Mouse (Mus musculus): ENCODE measurements around the gene Inpp4a. TPM values are rescaled to one million over a fixed set of nuclear protein-coding genes. Genes with fewer than 3 reads are reported as not detected.

Inpp4a gene
- polyA plus RNA-seq, 1 experiment from 2014 or later: 10.5 TPM

DNA sequence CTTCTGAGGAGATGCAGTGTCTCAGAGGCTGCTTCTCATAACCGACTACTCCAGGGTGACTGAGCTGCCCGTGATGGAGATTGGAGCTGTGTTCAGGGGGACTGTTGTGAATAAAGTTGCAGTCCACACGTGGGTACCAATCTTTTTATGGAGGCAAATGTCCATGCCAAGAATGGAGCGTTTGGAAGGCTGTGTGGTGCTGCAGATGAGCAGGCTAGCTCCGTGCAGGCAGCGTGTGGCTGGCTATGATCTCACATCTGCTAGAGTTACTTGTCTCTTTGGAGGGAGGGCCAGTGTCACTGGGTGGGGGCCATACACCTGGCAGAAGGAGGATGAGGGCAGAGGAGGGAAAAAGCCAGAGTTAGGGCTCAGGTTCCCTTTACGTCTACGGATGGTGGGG lies 59.0 kb downstream of the Inpp4a start:
- ChIA-PET CTCF (no interaction called here), POLR2A (no interaction called here)
- ATAC-seq: no peak
- H3K27me3 ChIP-seq: no peaks in the 10 kb centered on the region
- no peak for DNase-seq (ENCODE audit: low read depth, low spot score)
- TF ChIP-seq CTCF (IDR thresholded peaks at IDR 0.05): no peak
- in situ Hi-C loops (cut with MboI; ENCODE audit: low pct_unique_long_range_greater_than_20kb): no loop called here

DNA sequence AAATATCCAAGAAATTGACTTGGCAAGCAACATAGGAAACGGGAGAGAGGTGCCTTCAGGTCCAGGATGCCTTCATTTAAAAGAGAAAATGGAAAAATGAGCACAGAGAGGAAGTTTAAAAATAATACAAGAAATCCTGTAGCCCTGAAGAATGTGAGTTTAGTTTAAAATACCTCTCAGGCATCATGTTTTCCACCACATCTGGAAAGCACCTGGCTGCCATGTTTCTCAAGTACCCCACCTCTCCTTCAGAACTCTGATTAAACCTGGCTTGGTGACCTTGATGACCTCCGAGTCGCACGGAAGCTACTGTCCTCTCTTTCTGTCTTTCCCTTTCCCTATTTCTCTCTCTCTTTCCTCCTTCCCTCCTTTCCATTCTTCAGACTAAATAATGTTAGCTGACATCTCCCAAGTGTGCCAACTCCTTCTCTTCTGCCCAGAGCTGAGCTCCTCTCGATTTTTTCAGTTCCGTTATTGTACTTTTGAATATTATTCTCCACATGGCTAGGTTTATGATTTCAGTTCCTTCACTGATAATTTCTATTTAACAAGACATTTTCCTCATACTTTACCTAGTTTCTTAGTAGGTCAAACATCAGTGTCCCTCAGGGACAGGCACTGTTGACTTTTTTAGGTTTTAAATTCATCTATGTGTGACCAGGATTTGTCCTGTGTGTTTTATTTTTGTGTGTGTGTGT lies 59.9 kb downstream of the Inpp4a start:
- TF ChIP-seq CTCF (IDR thresholded peaks at IDR 0.05): no peak
- ATAC-seq (no peak), DNase-seq (ENCODE audit: low read depth, low spot score) (no peak)
- POLR2A ChIA-PET: no interaction called here
- in situ Hi-C loops (cut with MboI; ENCODE audit: low pct_unique_long_range_greater_than_20kb): no loop called here
- H3K27me3 ChIP-seq: no peaks in the 10 kb centered on the region
- CTCF ChIA-PET: interaction anchor here (1.0 to 1.6 kb wide), 2 partner anchors 10 to 16 kb away, joined by 3 to 4 read pairs; no protein-coding TSS in a partner anchor

DNA sequence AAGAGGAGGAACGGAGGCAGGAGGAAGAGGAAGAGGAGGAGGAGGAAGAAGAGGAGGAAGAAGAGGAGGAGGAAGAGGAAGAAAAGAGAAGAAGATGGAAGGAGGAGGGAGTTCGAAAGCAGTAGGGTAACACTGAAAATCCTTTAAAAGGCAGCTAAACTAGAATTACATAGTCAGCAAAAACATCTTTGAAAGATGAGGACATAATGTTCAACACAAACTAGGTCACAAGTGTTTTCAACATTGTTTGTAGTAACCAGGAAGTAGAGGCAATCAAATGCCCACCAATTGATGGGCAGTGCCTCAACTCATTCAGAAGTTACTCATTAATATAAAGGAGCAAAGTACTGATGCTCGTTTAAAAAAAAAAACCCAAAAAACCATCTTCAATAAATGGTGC lies 61.1 kb downstream of the Inpp4a start:
- DNase-seq (ENCODE audit: low read depth, low spot score): no peak
- ChIA-PET POLR2A (interaction anchor here (0.6 kb wide), 1 partner anchor 946 kb away, joined by 6 read pairs; no protein-coding TSS in a partner anchor), CTCF (interaction anchor here (1.6 kb wide), 1 partner anchor 15 kb away, joined by 4 read pairs; no protein-coding TSS in a partner anchor)
- in situ Hi-C loops (cut with MboI; ENCODE audit: low pct_unique_long_range_greater_than_20kb): no loop called here
- H3K27me3 ChIP-seq: no peaks in the 10 kb centered on the region
- no peak for ATAC-seq
- no peak for TF ChIP-seq CTCF (IDR thresholded peaks at IDR 0.05)

DNA sequence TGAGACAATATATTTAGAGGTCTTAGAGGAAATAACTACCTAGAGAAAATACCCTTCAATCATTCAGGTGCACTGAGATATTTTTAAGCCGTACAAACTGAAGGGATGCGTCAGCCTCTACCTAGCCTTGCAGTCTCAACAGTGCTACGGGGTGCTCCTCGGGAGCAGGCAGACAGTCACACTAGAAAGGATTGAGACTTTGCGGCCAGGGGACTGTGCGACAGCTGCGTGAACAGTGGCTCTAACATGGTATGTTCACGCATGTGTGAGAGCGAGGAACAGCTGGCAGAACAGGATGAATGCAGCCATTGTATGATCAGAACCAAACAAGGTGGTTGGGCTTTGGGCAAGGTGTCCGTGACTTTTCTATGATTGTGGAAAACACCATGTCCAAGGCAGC lies 63.1 kb downstream of the Inpp4a start:
- POLR2A ChIA-PET: interaction anchor here (0.6 kb wide), 1 partner anchor 448 kb away, joined by 3 read pairs; no protein-coding TSS in a partner anchor
- ATAC-seq (no peak), DNase-seq (ENCODE audit: low read depth, low spot score) (no peak)
- in situ Hi-C loops (cut with MboI; ENCODE audit: low pct_unique_long_range_greater_than_20kb): no loop called here
- TF ChIP-seq CTCF (IDR thresholded peaks at IDR 0.05): no peak
- no peaks in the 10 kb centered on the region for H3K27me3 ChIP-seq
- CTCF ChIA-PET: interaction anchor here (1.4 kb wide), 1 partner anchor 9 kb away, joined by 3 read pairs; no protein-coding TSS in a partner anchor

DNA sequence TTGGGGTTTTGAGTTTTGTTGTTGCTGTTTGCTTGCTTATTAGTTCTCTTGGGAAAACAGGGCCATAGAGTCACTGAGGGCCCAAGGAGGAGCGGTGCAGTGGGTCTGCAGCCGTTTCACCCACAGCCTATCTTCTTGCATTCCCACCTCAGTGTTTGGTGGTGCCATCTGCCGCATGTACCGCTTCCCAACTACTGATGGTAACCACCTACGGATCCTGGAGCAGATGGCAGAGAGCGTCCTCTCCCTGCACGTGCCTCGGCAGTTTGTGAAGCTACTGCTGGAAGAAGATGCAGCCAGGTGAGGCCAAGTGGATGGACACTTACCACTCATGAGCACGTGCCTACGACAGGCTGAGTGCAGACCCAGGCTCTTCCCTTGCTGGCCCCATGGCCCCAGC lies 68.5 kb downstream of the Inpp4a start:
- CTCF ChIA-PET: no interaction called here
- no peaks in the 10 kb centered on the region for H3K27me3 ChIP-seq
- in situ Hi-C loops (cut with MboI; ENCODE audit: low pct_unique_long_range_greater_than_20kb): no loop called here
- DNase-seq (ENCODE audit: low read depth, low spot score) (no peak), ATAC-seq (no peak)
- TF ChIP-seq CTCF (IDR thresholded peaks at IDR 0.05): no peak
- POLR2A ChIA-PET: no interaction called here

DNA sequence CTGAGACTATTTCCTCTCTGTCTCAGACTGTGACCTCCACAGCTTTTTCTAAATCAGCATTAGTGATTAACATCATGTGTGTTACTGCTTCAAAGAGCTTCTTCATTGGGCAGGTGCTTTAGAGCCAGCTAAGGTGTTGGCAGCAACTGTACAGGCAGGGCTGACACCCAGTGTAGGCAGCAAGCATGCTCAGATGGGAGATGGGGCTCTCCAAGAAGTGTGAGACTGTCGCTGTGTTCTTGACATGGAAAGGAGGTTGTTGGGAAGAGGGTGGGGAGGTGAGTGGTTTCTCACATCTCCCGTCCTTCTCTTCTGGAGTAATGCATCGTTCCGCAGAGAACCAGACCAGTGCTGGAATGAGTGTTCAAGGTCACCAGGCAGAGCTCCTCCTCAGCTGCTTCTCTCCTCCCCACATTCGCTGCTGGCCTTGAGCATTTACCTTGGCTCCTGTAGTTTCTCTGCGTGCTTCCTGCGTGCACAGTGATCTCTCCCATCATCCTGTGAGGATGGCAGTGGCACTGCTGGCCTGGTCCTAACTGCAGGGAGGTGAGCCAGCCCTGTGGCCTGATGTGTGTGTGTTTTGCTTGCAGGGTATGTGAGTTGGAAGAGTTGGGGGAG lies 69.2 kb downstream of the Inpp4a start:
- POLR2A ChIA-PET: no interaction called here
- TF ChIP-seq CTCF (IDR thresholded peaks at IDR 0.05): no peak
- CTCF ChIA-PET: no interaction called here
- ATAC-seq (no peak), DNase-seq (ENCODE audit: low read depth, low spot score) (no peak)
- no peaks in the 10 kb centered on the region for H3K27me3 ChIP-seq
- in situ Hi-C loops (cut with MboI; ENCODE audit: low pct_unique_long_range_greater_than_20kb): no loop called here

DNA sequence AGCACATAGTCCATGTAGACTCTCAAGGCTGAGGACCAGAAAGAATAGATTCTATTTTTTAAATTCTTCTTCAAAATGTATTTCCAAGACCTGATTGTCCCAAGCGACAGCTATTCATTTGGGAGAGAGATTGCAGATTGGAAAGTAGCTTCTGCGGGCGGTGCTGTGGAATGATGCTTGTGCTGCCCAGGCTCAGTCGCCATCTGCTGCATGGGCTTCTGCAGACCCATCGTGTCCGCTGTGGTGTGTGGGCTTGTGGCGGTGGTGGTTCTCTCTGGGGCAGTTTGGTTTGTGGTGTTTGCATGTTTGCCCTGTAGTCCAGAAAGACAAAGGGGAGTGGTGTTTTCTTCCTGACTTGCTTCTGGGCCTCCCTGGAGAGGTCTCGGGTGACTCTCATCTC lies 76.5 kb downstream of the Inpp4a start:
- POLR2A ChIA-PET: no interaction called here
- ATAC-seq (no peak), DNase-seq (ENCODE audit: low read depth, low spot score) (no peak)
- no peaks in the 10 kb centered on the region for H3K27me3 ChIP-seq
- CTCF ChIA-PET: interaction anchor here (1.0 to 1.4 kb wide), 3 partner anchors 12 to 26 kb away, joined by 3 to 4 read pairs (median 4); no protein-coding TSS in a partner anchor
- no peak for TF ChIP-seq CTCF (IDR thresholded peaks at IDR 0.05)
- in situ Hi-C loops (cut with MboI; ENCODE audit: low pct_unique_long_range_greater_than_20kb): loop anchor here (25.0 kb wide), 1 partner anchor 589 kb away; no protein-coding TSS in a partner anchor

DNA sequence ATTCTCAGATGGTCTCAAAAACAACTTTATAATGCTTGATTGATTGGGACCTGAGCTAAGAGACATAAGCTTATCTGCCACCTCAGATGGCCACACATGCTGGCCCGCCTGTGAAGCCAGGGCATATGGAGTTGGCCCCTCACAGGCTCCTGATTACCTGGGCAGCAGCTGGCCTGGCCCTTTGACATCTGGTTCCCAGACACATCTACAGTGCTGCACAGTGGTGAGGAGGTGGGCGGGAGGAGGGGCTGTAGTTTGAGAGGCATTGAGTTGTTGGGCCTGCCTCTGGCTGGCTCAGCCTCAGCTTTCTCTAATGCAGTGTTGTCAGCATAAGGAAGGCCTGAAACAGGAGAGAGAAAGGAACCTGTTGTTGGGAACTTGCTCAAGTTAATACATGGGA lies 77.1 kb downstream of the Inpp4a start:
- POLR2A ChIA-PET: no interaction called here
- CTCF ChIA-PET: interaction anchor here (1.4 kb wide), 1 partner anchor 17 kb away, joined by 4 read pairs; no protein-coding TSS in a partner anchor
- ATAC-seq: no peak
- no peak for DNase-seq (ENCODE audit: low read depth, low spot score)
- H3K27me3 ChIP-seq: no peaks in the 10 kb centered on the region
- in situ Hi-C loops (cut with MboI; ENCODE audit: low pct_unique_long_range_greater_than_20kb): loop anchor here (25.0 kb wide), 1 partner anchor 589 kb away; no protein-coding TSS in a partner anchor
- no peak for TF ChIP-seq CTCF (IDR thresholded peaks at IDR 0.05)

DNA sequence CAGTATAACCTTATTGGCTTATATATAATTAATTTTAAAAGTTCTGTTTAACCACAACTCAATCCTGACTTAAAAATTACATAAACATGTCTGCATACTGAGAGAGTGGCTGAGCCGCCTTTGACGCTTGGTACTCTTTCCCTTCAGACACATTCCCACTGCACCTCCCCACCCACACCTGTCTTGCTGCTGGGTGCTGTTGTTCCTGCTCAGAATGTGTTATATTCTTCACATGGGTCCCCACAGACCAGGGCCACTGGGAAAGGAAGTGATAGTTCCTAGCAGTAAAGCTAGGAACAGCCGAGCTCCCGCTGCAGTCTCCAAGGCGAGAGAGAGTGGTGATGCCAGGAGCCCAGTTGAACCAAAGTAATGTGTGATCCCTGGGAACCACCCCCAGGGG lies 78.4 kb downstream of the Inpp4a start:
- H3K27me3 ChIP-seq: no peaks in the 10 kb centered on the region
- ATAC-seq: no peak
- ChIA-PET POLR2A (no interaction called here), CTCF (interaction anchor here (1.5 kb wide), 1 partner anchor 28 kb away, joined by 3 read pairs; no protein-coding TSS in a partner anchor)
- in situ Hi-C loops (cut with MboI; ENCODE audit: low pct_unique_long_range_greater_than_20kb): loop anchor here (25.0 kb wide), 1 partner anchor 591 kb away; no protein-coding TSS in a partner anchor
- TF ChIP-seq CTCF (IDR thresholded peaks at IDR 0.05): no peak
- no peak for DNase-seq (ENCODE audit: low read depth, low spot score)

DNA sequence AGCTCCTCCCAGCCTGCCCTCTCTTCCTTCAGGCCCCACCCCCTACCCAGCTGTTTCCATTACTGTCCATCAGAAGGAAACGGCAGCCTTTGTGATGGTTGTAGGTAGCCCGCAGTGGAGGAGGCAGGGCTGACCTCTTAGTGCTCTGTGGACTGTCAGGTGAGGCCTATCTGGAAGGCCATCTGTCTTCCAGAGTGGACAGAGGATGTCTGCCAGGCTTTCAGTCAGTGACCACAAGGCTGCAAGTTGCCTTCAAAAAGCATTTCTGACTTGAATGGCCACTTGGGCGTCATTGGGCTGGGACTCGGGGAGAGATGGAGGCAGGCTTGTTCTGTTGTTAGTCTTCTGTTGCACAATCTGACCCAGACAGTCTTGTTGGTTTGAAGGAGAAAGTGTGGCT lies 79.9 kb downstream of the Inpp4a start:
- ChIA-PET CTCF (interaction anchor here (1.5 kb wide), 1 partner anchor 29 kb away, joined by 3 read pairs; no protein-coding TSS in a partner anchor), POLR2A (no interaction called here)
- no peaks in the 10 kb centered on the region for H3K27me3 ChIP-seq
- in situ Hi-C loops (cut with MboI; ENCODE audit: low pct_unique_long_range_greater_than_20kb): loop anchor here (25.0 kb wide), 1 partner anchor 592 kb away; no protein-coding TSS in a partner anchor
- DNase-seq (ENCODE audit: low read depth, low spot score) (no peak), ATAC-seq (no peak)
- no peak for TF ChIP-seq CTCF (IDR thresholded peaks at IDR 0.05)

DNA sequence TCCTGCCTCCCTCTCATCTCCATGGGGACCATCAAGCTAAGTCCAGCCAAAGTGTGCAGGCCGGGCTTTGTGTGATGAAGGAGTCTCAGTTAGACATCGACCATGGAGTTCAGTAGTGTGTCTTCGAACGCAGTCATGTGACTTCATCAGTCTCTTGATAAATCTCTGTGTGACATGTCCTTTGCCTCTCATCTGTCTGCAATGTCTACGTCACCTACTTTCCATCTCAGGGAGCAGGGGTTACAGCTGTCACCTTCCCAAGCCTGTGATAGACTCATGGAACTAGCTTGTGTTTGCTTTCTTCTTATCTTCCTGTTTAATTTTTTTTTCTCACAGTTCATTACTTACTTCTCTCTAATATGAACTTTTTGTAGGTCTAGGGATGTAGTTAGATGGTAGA lies 81.2 kb downstream of the Inpp4a start:
- in situ Hi-C loops (cut with MboI; ENCODE audit: low pct_unique_long_range_greater_than_20kb): loop anchor here (25.0 kb wide), 1 partner anchor 594 kb away; no protein-coding TSS in a partner anchor
- DNase-seq (ENCODE audit: low read depth, low spot score) (no peak), ATAC-seq (no peak)
- no peaks in the 10 kb centered on the region for H3K27me3 ChIP-seq
- no peak for TF ChIP-seq CTCF (IDR thresholded peaks at IDR 0.05)
- ChIA-PET POLR2A (no interaction called here), CTCF (no interaction called here)

All from Patski (cell line).